Mouse (Mus musculus): ENCODE measurements around the gene Stpg2. TPM values are rescaled to one million over a fixed set of nuclear protein-coding genes. Genes with fewer than 3 reads are reported as not detected.

The Stpg2 gene
- polyA plus RNA-seq, 1 experiment from 2014 or later: not detected

DNA sequence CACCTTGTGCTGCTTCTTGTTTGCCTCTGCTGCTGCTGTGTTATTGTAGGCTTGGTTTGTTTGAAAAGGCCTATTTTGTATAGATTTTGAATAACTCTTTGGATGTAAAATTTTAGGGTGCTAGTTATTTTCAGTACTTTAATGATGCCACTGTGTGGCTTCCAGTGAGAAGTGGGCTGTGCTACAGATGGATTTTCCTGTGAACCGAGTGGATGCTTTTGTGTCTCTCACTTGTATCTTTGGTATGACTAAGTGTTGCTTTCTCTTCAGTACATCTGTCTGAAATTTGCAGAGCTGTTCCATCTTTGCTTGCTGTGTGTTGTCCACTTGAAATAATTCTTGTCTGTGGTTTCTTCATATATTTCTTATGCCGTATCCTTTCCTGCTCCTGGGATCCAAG, 106.2 kb downstream of the Stpg2 start:
- WGBS: 92% methylated on average over 2 of the region's 2 CpGs
- no peak overlapping the region for H3K4me3 ChIP-seq (ENCODE audit: low read depth, low read length)
- H3K9ac ChIP-seq (ENCODE audit: low read length): no peak overlapping the region
- no peaks in the 10 kb centered on the region for H3K9me3 ChIP-seq (ENCODE audit: control insufficient read depth, low read length)
- no peak overlapping the region for H3K4me2 ChIP-seq (replicated peaks; ENCODE audit: low read depth)
- no peak for TF ChIP-seq CTCF (IDR thresholded peaks at IDR 0.05; ENCODE audit: low read depth)
- no peak for TF ChIP-seq EP300 (optimal IDR thresholded peaks at IDR 0.05)
- H3K27ac ChIP-seq (replicated peaks): no peak overlapping the region
- no peaks in the 10 kb centered on the region for H3K27me3 ChIP-seq (ENCODE audit: control insufficient read depth, insufficient read depth, low read length)
- no peaks in the 10 kb centered on the region for H3K36me3 ChIP-seq (ENCODE audit: control insufficient read depth, insufficient read depth, low read length)
- ATAC-seq (ENCODE audit: low FRiP score, low TSS enrichment): no peak
- H3K4me1 ChIP-seq (replicated peaks; ENCODE audit: control insufficient read depth, insufficient read depth): no peaks in the 10 kb centered on the region
- DNase-seq (ENCODE audit: low spot score): no peak

DNA sequence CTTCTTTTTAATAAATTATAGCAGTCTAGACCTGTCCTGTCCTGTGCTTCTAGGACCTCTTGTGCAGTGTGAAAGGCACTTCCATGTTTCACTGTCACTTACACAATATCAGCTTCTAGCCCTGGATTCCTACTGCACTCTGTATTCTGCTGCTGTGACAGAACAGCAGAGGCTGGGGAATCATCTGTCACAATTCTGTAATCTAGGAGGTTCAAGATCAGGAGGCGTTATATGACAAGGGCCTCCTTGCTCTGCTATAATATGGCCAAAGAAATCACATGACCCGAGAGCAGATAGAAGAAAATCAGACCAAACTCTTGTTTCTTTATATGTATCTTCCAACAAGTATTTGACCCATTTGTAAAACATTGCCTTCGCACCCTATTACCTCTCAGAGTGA, 175.0 kb downstream of the Stpg2 start:
- 86% methylated on average over 3 of the region's 3 CpGs for WGBS
- Histone ChIP-seq H3K4me1 (replicated peaks; ENCODE audit: control insufficient read depth, insufficient read depth) (no peaks in the 10 kb centered on the region), H3K4me3 (ENCODE audit: low read depth, low read length) (no peak overlapping the region), H3K9me3 (ENCODE audit: control insufficient read depth, low read length) (no peaks in the 10 kb centered on the region), H3K27ac (replicated peaks) (no peak overlapping the region), H3K4me2 (replicated peaks; ENCODE audit: low read depth) (no peak overlapping the region), H3K27me3 (ENCODE audit: control insufficient read depth, insufficient read depth, low read length) (no peaks in the 10 kb centered on the region), H3K9ac (ENCODE audit: low read length) (no peak overlapping the region), H3K36me3 (ENCODE audit: control insufficient read depth, insufficient read depth, low read length) (no peaks in the 10 kb centered on the region)
- no peak for TF ChIP-seq CTCF (IDR thresholded peaks at IDR 0.05; ENCODE audit: low read depth)
- no peak for TF ChIP-seq EP300 (optimal IDR thresholded peaks at IDR 0.05)
- ATAC-seq (ENCODE audit: low FRiP score, low TSS enrichment): no peak
- no peak for DNase-seq (ENCODE audit: low spot score)

DNA sequence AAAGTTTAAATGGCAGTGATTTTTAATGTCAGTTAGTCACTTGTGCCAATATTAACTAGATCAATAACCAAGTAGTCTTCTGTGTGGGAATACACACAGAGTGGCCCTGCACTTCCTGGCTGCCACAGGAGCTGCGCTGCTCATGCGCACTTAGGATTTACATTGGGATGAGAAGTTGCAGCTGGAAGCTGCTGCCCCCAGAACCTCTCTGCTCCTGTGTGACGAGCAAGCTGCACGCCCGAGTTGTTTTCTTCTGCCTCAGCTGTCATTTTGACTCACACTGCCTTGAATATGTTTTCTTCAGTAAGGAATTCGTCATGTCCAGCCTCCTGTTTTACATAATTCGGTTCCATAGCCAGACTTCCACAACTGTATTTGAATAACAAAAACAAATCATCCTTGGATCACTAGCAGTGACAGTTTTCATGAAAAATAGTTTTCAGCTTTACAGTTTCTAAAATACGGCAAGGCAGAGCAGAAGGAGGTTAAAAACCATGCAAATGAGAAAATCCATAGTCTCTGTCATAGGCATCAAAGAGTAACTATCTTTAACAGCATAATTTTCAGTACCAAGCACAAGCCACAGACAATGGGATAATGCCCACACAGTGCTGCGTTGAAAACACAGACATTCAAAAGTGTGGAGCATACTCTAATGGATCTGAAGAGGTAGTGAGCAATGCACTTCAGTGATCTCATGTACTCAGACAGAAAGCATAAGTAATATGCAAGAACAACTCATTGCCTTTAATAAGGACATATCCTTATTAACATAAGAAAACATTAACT, 191.8 kb downstream of the Stpg2 start:
- ATAC-seq (ENCODE audit: low FRiP score, low TSS enrichment) (no peak; the same call in 1 of the 2 replicates), DNase-seq (ENCODE audit: low spot score) (no peak)
- Histone ChIP-seq H3K4me3 (ENCODE audit: low read depth, low read length) (no peak overlapping the region), H3K27me3 (ENCODE audit: control insufficient read depth, insufficient read depth, low read length) (no peaks in the 10 kb centered on the region), H3K36me3 (ENCODE audit: control insufficient read depth, insufficient read depth, low read length) (no peaks in the 10 kb centered on the region), H3K27ac (replicated peaks) (no peak overlapping the region), H3K4me2 (replicated peaks; ENCODE audit: low read depth) (no peak overlapping the region), H3K9me3 (ENCODE audit: control insufficient read depth, low read length) (no peaks in the 10 kb centered on the region), H3K4me1 (replicated peaks; ENCODE audit: control insufficient read depth, insufficient read depth) (no peaks in the 10 kb centered on the region), H3K9ac (ENCODE audit: low read length) (no peak overlapping the region)
- no peak for TF ChIP-seq EP300 (optimal IDR thresholded peaks at IDR 0.05)
- TF ChIP-seq CTCF (IDR thresholded peaks at IDR 0.05; ENCODE audit: low read depth): no peak
- 40% methylated on average over 9 of the region's 9 CpGs for WGBS

DNA sequence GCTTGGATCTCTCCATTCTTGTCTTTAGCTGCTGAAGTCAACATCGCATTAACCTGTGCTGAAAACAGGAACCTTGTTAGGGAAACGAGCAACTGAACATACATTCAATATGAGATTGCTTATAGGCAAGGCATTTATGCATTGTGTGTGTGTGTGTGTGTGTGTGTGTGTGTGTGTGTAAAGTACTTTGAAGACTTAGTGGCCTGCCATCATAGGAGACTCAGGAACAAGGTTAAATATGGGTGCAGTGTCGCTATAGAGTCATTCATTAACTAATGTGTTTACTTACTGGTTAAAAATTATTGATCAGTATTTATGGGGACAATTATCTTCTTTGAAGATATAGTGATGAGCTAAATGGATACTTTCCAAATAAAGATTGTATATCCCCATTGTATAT, 199.2 kb downstream of the Stpg2 start:
- TF ChIP-seq EP300 (optimal IDR thresholded peaks at IDR 0.05) (no peak), CTCF (IDR thresholded peaks at IDR 0.05; ENCODE audit: low read depth) (no peak)
- DNase-seq (ENCODE audit: low spot score): no peak
- Histone ChIP-seq H3K27me3 (ENCODE audit: control insufficient read depth, insufficient read depth, low read length) (no peaks in the 10 kb centered on the region), H3K9me3 (ENCODE audit: control insufficient read depth, low read length) (no peaks in the 10 kb centered on the region), H3K4me2 (replicated peaks; ENCODE audit: low read depth) (no peak overlapping the region), H3K36me3 (ENCODE audit: control insufficient read depth, insufficient read depth, low read length) (no peaks in the 10 kb centered on the region), H3K9ac (ENCODE audit: low read length) (no peak overlapping the region), H3K4me3 (ENCODE audit: low read depth, low read length) (no peak overlapping the region), H3K4me1 (replicated peaks; ENCODE audit: control insufficient read depth, insufficient read depth) (no peaks in the 10 kb centered on the region), H3K27ac (replicated peaks) (no peak overlapping the region)
- ATAC-seq (ENCODE audit: low FRiP score, low TSS enrichment): no peak
- 75% methylated on average over 3 of the region's 3 CpGs for WGBS

DNA sequence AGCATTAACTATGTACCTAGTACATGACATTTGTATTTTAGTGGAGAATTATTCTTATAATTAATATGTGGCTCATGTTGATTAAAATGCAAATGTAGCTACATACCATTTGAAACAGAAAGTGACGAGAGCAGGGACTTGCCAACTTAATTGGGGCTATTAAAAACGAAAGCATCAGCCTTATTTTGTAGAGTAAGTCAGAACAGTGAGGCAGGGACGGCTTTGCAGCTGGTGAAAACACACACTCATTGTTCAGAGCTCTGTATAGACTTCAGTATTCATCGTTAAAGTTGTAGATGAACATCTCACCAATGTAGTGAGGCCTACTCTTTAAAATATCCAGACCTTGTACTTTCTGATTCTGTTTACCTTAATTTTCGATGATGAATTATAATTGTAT, 213.6 kb downstream of the Stpg2 start:
- no peaks in the 10 kb centered on the region for H3K4me1 ChIP-seq (replicated peaks; ENCODE audit: control insufficient read depth, insufficient read depth)
- H3K27me3 ChIP-seq (ENCODE audit: control insufficient read depth, insufficient read depth, low read length): no peaks in the 10 kb centered on the region
- H3K27ac ChIP-seq (replicated peaks): no peak overlapping the region
- TF ChIP-seq EP300 (optimal IDR thresholded peaks at IDR 0.05) (no peak), CTCF (IDR thresholded peaks at IDR 0.05; ENCODE audit: low read depth) (no peak)
- H3K4me2 ChIP-seq (replicated peaks; ENCODE audit: low read depth): no peak overlapping the region
- no peak overlapping the region for H3K4me3 ChIP-seq (ENCODE audit: low read depth, low read length)
- DNase-seq (ENCODE audit: low spot score) (no peak), ATAC-seq (ENCODE audit: low FRiP score, low TSS enrichment) (no peak)
- no peak overlapping the region for H3K9ac ChIP-seq (ENCODE audit: low read length)
- WGBS: 75% methylated on average over 5 of the region's 5 CpGs
- no peaks in the 10 kb centered on the region for H3K36me3 ChIP-seq (ENCODE audit: control insufficient read depth, insufficient read depth, low read length)
- H3K9me3 ChIP-seq (ENCODE audit: control insufficient read depth, low read length): no peaks in the 10 kb centered on the region

DNA sequence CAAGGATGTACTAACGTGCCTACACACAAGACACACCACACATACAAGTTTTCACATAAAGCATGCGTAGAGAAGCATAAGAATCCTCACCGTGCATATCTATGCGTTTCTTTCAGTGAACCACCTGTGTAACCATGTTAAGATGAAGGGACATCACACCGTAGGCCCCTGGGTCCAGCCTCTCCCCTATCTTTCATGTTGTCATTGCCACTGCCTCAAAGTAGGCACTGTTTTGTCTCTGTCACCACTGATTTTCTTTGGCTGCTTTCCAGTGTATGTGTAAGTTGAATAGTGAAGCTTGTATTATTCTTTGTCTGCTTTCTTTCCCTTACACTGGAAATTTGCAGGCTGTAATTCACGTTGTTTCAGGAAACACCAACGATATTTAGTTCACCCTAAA, 236.7 kb downstream of the Stpg2 start:
- WGBS: 72% methylated on average over 7 of the region's 7 CpGs
- DNase-seq (ENCODE audit: low spot score) (no peak), ATAC-seq (ENCODE audit: low FRiP score, low TSS enrichment) (no peak)
- H3K27ac ChIP-seq (replicated peaks): no peak overlapping the region
- H3K9me3 ChIP-seq (ENCODE audit: control insufficient read depth, low read length): no peaks in the 10 kb centered on the region
- no peak overlapping the region for H3K4me3 ChIP-seq (ENCODE audit: low read depth, low read length)
- H3K27me3 ChIP-seq (ENCODE audit: control insufficient read depth, insufficient read depth, low read length): no peaks in the 10 kb centered on the region
- H3K36me3 ChIP-seq (ENCODE audit: control insufficient read depth, insufficient read depth, low read length): no peaks in the 10 kb centered on the region
- no peaks in the 10 kb centered on the region for H3K4me1 ChIP-seq (replicated peaks; ENCODE audit: control insufficient read depth, insufficient read depth)
- H3K9ac ChIP-seq (ENCODE audit: low read length): no peak overlapping the region
- no peak for TF ChIP-seq EP300 (optimal IDR thresholded peaks at IDR 0.05)
- no peak for TF ChIP-seq CTCF (IDR thresholded peaks at IDR 0.05; ENCODE audit: low read depth)
- H3K4me2 ChIP-seq (replicated peaks; ENCODE audit: low read depth): no peak overlapping the region
